Mouse (Mus musculus) left cerebral cortex, adult 18-20 months (tissue): Measurements from ENCODE around the gene Ttf2. TPM values are rescaled to one million over a fixed set of nuclear protein-coding genes. Genes with fewer than 3 reads are reported as not detected.

Experiments used
- DNase-seq, 2 experiments: peaks; one replicate each; pipeline ENCODE4 v3.0.0; 2021 to 2022; ENCODE audit warnings: low spot score in 2 of 2, mixed read lengths in 1 of 2
- long read RNA-seq, 2 experiments: library from polyadenylated mRNA; stranded (forward); transcript quantifications; one replicate each; pipeline ENCODE4 v2.0.0; 2021
- total RNA-seq, 2 experiments: library from RNA; stranded (reverse); gene quantifications; 2 replicates each; pipeline ENCODE4 v1.2.3; 2021

Gene Ttf2
- total RNA-seq: 1 to 10 TPM; 1.3 to 1.5 TPM
- long read RNA-seq, experiment 1, full-length matches to known transcripts: 2 of 2 reads
- long read RNA-seq, experiment 1, partial matches to known transcripts: 0 of 2 reads
- long read RNA-seq, experiment 1, other reads (novel, unspliced or antisense): 0 of 2 reads
- long read RNA-seq, experiment 2, partial matches to known transcripts: 0 of 1 reads
- long read RNA-seq, experiment 2, other reads (novel, unspliced or antisense): 1 of 1 reads

- peak; percentile 88 to 91 for DNase-seq
Measured at GRCm38 (mm10) chr3:100969176-100969917, at the start of gene Ttf2. Ttf2 (minus strand) TSS chr3:100969663.

GRCm38 (mm10) chr3:101018494-101018893 lies 49.0 kb upstream of the Ttf2 start:
- no peak for DNase-seq

- no peak for DNase-seq
Measured at GRCm38 (mm10) chr3:101016050-101016449, 46.6 kb upstream of the Ttf2 start.

GRCm38 (mm10) chr3:101015254-101015653 lies 45.8 kb upstream of the Ttf2 start:
- no peak for DNase-seq

GRCm38 (mm10) chr3:101013536-101013935 lies 44.1 kb upstream of the Ttf2 start:
- DNase-seq: no peak

- no peak for DNase-seq
Measured at GRCm38 (mm10) chr3:101013005-101013404, 43.5 kb upstream of the Ttf2 start.

- no peak for DNase-seq
Measured at GRCm38 (mm10) chr3:101012597-101012996, 43.1 kb upstream of the Ttf2 start.

GRCm38 (mm10) chr3:101012131-101012571 lies 42.7 kb upstream of the Ttf2 start:
- peak; percentile 15 to 26 for DNase-seq

GRCm38 (mm10) chr3:101011203-101011600 lies 41.7 kb upstream of the Ttf2 start:
- DNase-seq: no peak

GRCm38 (mm10) chr3:101010589-101011202 lies 41.2 kb upstream of the Ttf2 start:
- DNase-seq: no peak

- no peak for DNase-seq
Measured at GRCm38 (mm10) chr3:101007112-101007782, 37.8 kb upstream of the Ttf2 start.

GRCm38 (mm10) chr3:101005392-101005791 lies 35.9 kb upstream of the Ttf2 start:
- no peak for DNase-seq

GRCm38 (mm10) chr3:101003575-101004356 lies 34.3 kb upstream of the Ttf2 start:
- DNase-seq: no peak

GRCm38 (mm10) chr3:100999732-101000131 lies 30.3 kb upstream of the Ttf2 start:
- no peak for DNase-seq

GRCm38 (mm10) chr3:100998904-100999340 lies 29.5 kb upstream of the Ttf2 start:
- DNase-seq: peak; percentile 55 to 74

GRCm38 (mm10) chr3:100997785-100998570 lies 28.5 kb upstream of the Ttf2 start:
- peak in 1 of 2 experiments; percentile 15 for DNase-seq

GRCm38 (mm10) chr3:100994252-100994651 lies 24.8 kb upstream of the Ttf2 start:
- DNase-seq: no peak

- DNase-seq: no peak
Measured at GRCm38 (mm10) chr3:100993718-100994117, 24.3 kb upstream of the Ttf2 start.

GRCm38 (mm10) chr3:100993158-100993557 lies 23.7 kb upstream of the Ttf2 start:
- DNase-seq: no peak

- no peak for DNase-seq
Measured at GRCm38 (mm10) chr3:100990231-100990630, 20.8 kb upstream of the Ttf2 start.
